Mouse (Mus musculus): ENCODE results near the gene Znrf2. TPM values are rescaled to one million over a fixed set of nuclear protein-coding genes. Genes with fewer than 3 reads are reported as not detected.

Znrf2 gene
- total RNA-seq, 2 experiments from 2014 or later = 24.0 to 27.6 TPM

Other genes with a start within 250 kb of the Znrf2 start
- gene Plekha8, start 221.8 kb upstream of the Znrf2 start, total RNA-seq (2021) = 10 to 100 TPM; 12.4 to 12.9 TPM
- 10 to 100 TPM; 15.1 to 17.0 TPM for gene Fkbp14, start 219.6 kb upstream of the Znrf2 start, total RNA-seq (2021)
- 10 to 100 TPM; 12.1 to 12.7 TPM for gene Mturn, start 135.3 kb upstream of the Znrf2 start, total RNA-seq (2021)
- gene Nod1, start 155.7 kb downstream of the Znrf2 start, total RNA-seq (2021) = 10 to 100 TPM; 14.2 to 15.8 TPM
- gene Ggct, start 176.0 kb downstream of the Znrf2 start, total RNA-seq (2021) = 10 to 100 TPM in 1 of 2 experiments, 1 to 10 TPM in 1; 9.3 to 13.7 TPM
- 10 to 100 TPM; 75.8 to 83.9 TPM for gene Gars, start 221.1 kb downstream of the Znrf2 start, total RNA-seq (2021)

Measured in heart, postnatal 10 days (tissue).